Mouse (Mus musculus) cortical plate, adult 2 months (tissue): ENCODE data around the gene Ptprg.

ENCODE experiments used
- CTCF ChIP-seq: fragments of 200-500 bp; IDR thresholded peaks from 2 replicates; pipeline ENCODE4 v1.5.1; 2011; ENCODE audit warnings: mild to moderate bottlenecking, control low read depth, low read length; ENCODE audit not compliant: insufficient read depth; ENCODE audit errors: extremely low read depth
- POLR2A ChIP-seq: fragments of 200-500 bp; IDR thresholded peaks from 2 replicates; pipeline ENCODE4 v1.6.1; 2011; ENCODE audit warnings: mild to moderate bottlenecking, low read length, control low read depth; ENCODE audit not compliant: insufficient read depth; ENCODE audit errors: extremely low read depth

- TF ChIP-seq CTCF (no peak), POLR2A (no peak)
Measured at GRCm38 (mm10) chr14:12219877-12220276, 666.5 kb downstream of the Ptprg start.
